Mouse (Mus musculus) ES-E14 (cell line): ENCODE results near the gene Tstd1. TPM values are rescaled to one million over a fixed set of nuclear protein-coding genes. Genes with fewer than 3 reads are reported as not detected.

ENCODE experiments used
- DNase-seq: peaks from one replicate; pipeline ENCODE4 v3.0.0-alpha.2; 2013; ENCODE audit warnings: low read depth, low spot score
- H3K27ac ChIP-seq: 2 replicates; pipeline ENCODE4 v1.5.1; 2012; ENCODE audit warnings: low read depth, mild to moderate bottlenecking, low read length, moderate library complexity, mixed read lengths; ENCODE audit not compliant: poor library complexity, insufficient read depth, severe bottlenecking
- H3K36me3 ChIP-seq: 2 replicates; pipeline ENCODE4 v1.6.1; 2012; ENCODE audit warnings: mild to moderate bottlenecking, low read length, moderate library complexity, mixed read lengths; ENCODE audit not compliant: control insufficient read depth, poor library complexity, insufficient read depth, severe bottlenecking
- H3K4me1 ChIP-seq, 2 experiments: fragments of 150-350 bp in 1 of 2; sonication (generic) in 1 of 2; 2 replicates each; pipeline ENCODE4 v1.6.1; 2012; ENCODE audit warnings: low read length in 2 of 2, mild to moderate bottlenecking in 1 of 2, mixed read lengths in 1 of 2; ENCODE audit not compliant: control insufficient read depth in 2 of 2, insufficient read depth in 2 of 2, poor library complexity in 1 of 2
- H3K4me3 ChIP-seq, 2 experiments: fragments of 150-350 bp in 1 of 2; sonication (generic) in 1 of 2; 2 replicates each; pipeline ENCODE4 v1.5.1; 2012; ENCODE audit warnings: low read length in 2 of 2, low read depth in 1 of 2, mild to moderate bottlenecking in 1 of 2, mixed read lengths in 1 of 2; ENCODE audit not compliant: insufficient read depth in 1 of 2, poor library complexity in 1 of 2, severe bottlenecking in 1 of 2
- H3K9ac ChIP-seq: 2 replicates; pipeline ENCODE4 v1.6.1; 2012; ENCODE audit warnings: low read depth, mild to moderate bottlenecking, low read length, mixed read lengths; ENCODE audit not compliant: poor library complexity, insufficient read depth, severe bottlenecking
- H3K9me3 ChIP-seq: fragments of 150-350 bp; sonication (generic); 2 replicates; pipeline ENCODE4 v1.6.1; 2012; ENCODE audit warnings: low read depth, mild to moderate bottlenecking, low read length; ENCODE audit not compliant: control insufficient read depth, insufficient read depth
- CHD2 ChIP-seq: IDR thresholded peaks from 2 replicates; pipeline ENCODE4 v1.6.1; 2014; ENCODE audit warnings: mild to moderate bottlenecking, low read depth, low read length, inconsistent platforms
- HCFC1 ChIP-seq: IDR thresholded peaks from 2 replicates; pipeline ENCODE4 v1.6.1; 2012; ENCODE audit warnings: low read length, inconsistent platforms, borderline replicate concordance; ENCODE audit not compliant: insufficient read depth
- MAFK ChIP-seq: IDR thresholded peaks from 2 replicates; pipeline ENCODE4 v1.6.1; 2014; ENCODE audit warnings: mild to moderate bottlenecking, low read depth, low read length, inconsistent platforms; ENCODE audit not compliant: insufficient read depth
- ZC3H11A ChIP-seq: IDR thresholded peaks from 2 replicates; pipeline ENCODE4 v1.6.1; 2012; ENCODE audit warnings: low read depth, mild to moderate bottlenecking, inconsistent platforms, low read length, borderline replicate concordance
- ZNF384 ChIP-seq: IDR thresholded peaks from 2 replicates; pipeline ENCODE4 v1.6.1; 2012; ENCODE audit warnings: low read depth, low read length, inconsistent platforms
- in situ Hi-C, 2 experiments: fragments of 600-800 bp; cut with MboI; formaldehyde crosslinking; loops; one replicate each; pipeline ENCODE4 v1.15.1; 2025; ENCODE audit warnings: low sequenced_read_pairs in 2 of 2, inconsistent platforms in 1 of 2; ENCODE audit not compliant: unreplicated experiment in 2 of 2
- total RNA-seq: library from RNA; depleted of rRNA; stranded (reverse); fragments of 300-350 nt; gene quantifications from 2 replicates; pipeline ENCODE4 v1.2.3, GENCODE M21; 2012

Tstd1 gene
- total RNA-seq, 1 experiment: 6.2 TPM

- no peak overlapping the region for H3K4me3 ChIP-seq
- no peak overlapping the region for H3K27ac ChIP-seq
- in situ Hi-C loops: no loop called here
- no peak for DNase-seq
- peaks cover 4% of the 10 kb centered on the region; the same call in 1 of the 2 replicates for H3K36me3 ChIP-seq
- no peaks in the 10 kb centered on the region for H3K9me3 ChIP-seq
- H3K4me1 ChIP-seq: peaks cover 5 to 11% of the 10 kb centered on the region in 2 experiments
- no peak for TF ChIP-seq HCFC1
- TF ChIP-seq MAFK: no peak
- TF ChIP-seq ZC3H11A: no peak
- TF ChIP-seq ZNF384: no peak
- no peak for TF ChIP-seq CHD2
- no peak overlapping the region for H3K9ac ChIP-seq
Measured at GRCm38 (mm10) chr1:171454926-171455325, 36.3 kb downstream of the Tstd1 start.

- Histone ChIP-seq H3K4me3 (no peak overlapping the region), H3K9ac (no peak overlapping the region), H3K9me3 (no peaks in the 10 kb centered on the region), H3K4me1 (peaks cover 6 to 12% of the 10 kb centered on the region in 2 experiments), H3K27ac (no peak overlapping the region), H3K36me3 (peaks cover 19% of the 10 kb centered on the region)
- in situ Hi-C loops: no loop called here
- TF ChIP-seq CHD2 (no peak), ZNF384 (0 out of 2 replicates have a peak, but pooled peaks have one; percentile 45)
- no peak for DNase-seq
Measured at GRCm38 (mm10) chr1:171457568-171457967, 38.9 kb downstream of the Tstd1 start.

GRCm38 (mm10) chr1:171459791-171460190, 41.1 kb downstream of the Tstd1 start:
- Histone ChIP-seq H3K27ac (no peak overlapping the region), H3K9me3 (no peaks in the 10 kb centered on the region), H3K4me3 (no peak overlapping the region), H3K36me3 (peaks cover 29% of the 10 kb centered on the region), H3K9ac (no peak overlapping the region; the same call in 1 of the 2 replicates), H3K4me1 (peaks cover 5 to 10% of the 10 kb centered on the region in 2 experiments; a peak in 3 of 4 replicates)
- in situ Hi-C loops: no loop called here
- TF ChIP-seq CHD2: no peak
- TF ChIP-seq ZC3H11A: no peak
- TF ChIP-seq MAFK: no peak
- no peak for TF ChIP-seq HCFC1
- TF ChIP-seq ZNF384: no peak
- no peak for DNase-seq

GRCm38 (mm10) chr1:171460551-171461503, 42.2 kb downstream of the Tstd1 start:
- H3K36me3 ChIP-seq: peaks cover 29% of the 10 kb centered on the region
- no peak for TF ChIP-seq ZNF384
- TF ChIP-seq ZC3H11A: no peak
- TF ChIP-seq CHD2: no peak
- TF ChIP-seq HCFC1: no peak
- TF ChIP-seq MAFK: no peak
- H3K9ac ChIP-seq: no peak overlapping the region
- H3K9me3 ChIP-seq: no peaks in the 10 kb centered on the region
- in situ Hi-C loops: no loop called here
- H3K27ac ChIP-seq: no peak overlapping the region
- no peak for DNase-seq
- peaks cover 5 to 10% of the 10 kb centered on the region in 2 experiments; a peak in 3 of 4 replicates for H3K4me1 ChIP-seq
- H3K4me3 ChIP-seq: no peak overlapping the region
